Mouse (Mus musculus) hindbrain, embryonic 11.5 days (tissue): ENCODE measurements around the gene Gm20547. TPM values are rescaled to one million over a fixed set of nuclear protein-coding genes. Genes with fewer than 3 reads are reported as not detected.

Source experiments
- ATAC-seq: fragments of 200-750 bp; cut with Nextera tagmentation; 2 replicates; pipeline ENCODE4 v1.8.0; 2017; ENCODE audit warnings: mild to moderate bottlenecking, moderate TSS enrichment, moderate library complexity; ENCODE audit not compliant: low FRiP score
- DNase-seq: peaks from one replicate; pipeline ENCODE4 v3.0.0-alpha.2; 2015; ENCODE audit warnings: low spot score
- H3K27ac ChIP-seq: fragments of 300-500 bp; sonication (generic); 2 replicates; pipeline ENCODE4 v1.5.1; 2014; ENCODE audit warnings: mild to moderate bottlenecking, low read depth, low read length
- H3K27me3 ChIP-seq: fragments of 300-500 bp; sonication (generic); 2 replicates; pipeline ENCODE4 v1.6.1; 2014; ENCODE audit warnings: mild to moderate bottlenecking, low read length, moderate library complexity, mixed read lengths; ENCODE audit not compliant: control insufficient read depth, insufficient read depth
- H3K36me3 ChIP-seq: fragments of 300-500 bp; sonication (generic); 2 replicates; pipeline ENCODE4 v1.6.1; 2014; ENCODE audit warnings: mild to moderate bottlenecking, low read length, moderate library complexity, mixed read lengths; ENCODE audit not compliant: control insufficient read depth, insufficient read depth
- H3K4me1 ChIP-seq: fragments of 300-500 bp; sonication (generic); replicated peaks from 2 replicates; pipeline ENCODE4 v1.6.1; 2014; ENCODE audit warnings: low read length, mixed read lengths; ENCODE audit not compliant: control insufficient read depth, insufficient read depth
- H3K4me2 ChIP-seq: fragments of 300-500 bp; sonication (generic); replicated peaks from 2 replicates; pipeline ENCODE4 v1.6.1; 2014; ENCODE audit warnings: mild to moderate bottlenecking, low read depth, low read length
- H3K4me3 ChIP-seq: fragments of 300-500 bp; sonication (generic); 2 replicates; pipeline ENCODE4 v1.5.1; 2014; ENCODE audit warnings: low read depth, low read length
- H3K9ac ChIP-seq: fragments of 300-500 bp; sonication (generic); 2 replicates; pipeline ENCODE4 v1.6.1; 2014; ENCODE audit warnings: low read depth, low read length
- H3K9me3 ChIP-seq: fragments of 300-500 bp; sonication (generic); 2 replicates; pipeline ENCODE4 v1.6.1; 2016; ENCODE audit warnings: low read length; ENCODE audit not compliant: control insufficient read depth
- WGBS: fragments of 180-500 bp; shearing (Covaris S2); extraction: QIAGEN DNeasy Blood & Tissue Kit; methylation state at CpG from one replicate; pipeline ENCODE4 v1.1.7; 2014; 5-methylcytosine and 5-hydroxymethylcytosine counted together
- polyA plus RNA-seq: library from polyadenylated mRNA; unstranded; fragments of >200 nt; fragmentation: Nextera tagmentation; extraction: Ambion mirVana; gene quantifications from 2 replicates; pipeline ENCODE4 v1.2.1, GENCODE M21; 2014

The Gm20547 gene
- polyA plus RNA-seq, 1 experiment from 2014 or later = not detected

DNA sequence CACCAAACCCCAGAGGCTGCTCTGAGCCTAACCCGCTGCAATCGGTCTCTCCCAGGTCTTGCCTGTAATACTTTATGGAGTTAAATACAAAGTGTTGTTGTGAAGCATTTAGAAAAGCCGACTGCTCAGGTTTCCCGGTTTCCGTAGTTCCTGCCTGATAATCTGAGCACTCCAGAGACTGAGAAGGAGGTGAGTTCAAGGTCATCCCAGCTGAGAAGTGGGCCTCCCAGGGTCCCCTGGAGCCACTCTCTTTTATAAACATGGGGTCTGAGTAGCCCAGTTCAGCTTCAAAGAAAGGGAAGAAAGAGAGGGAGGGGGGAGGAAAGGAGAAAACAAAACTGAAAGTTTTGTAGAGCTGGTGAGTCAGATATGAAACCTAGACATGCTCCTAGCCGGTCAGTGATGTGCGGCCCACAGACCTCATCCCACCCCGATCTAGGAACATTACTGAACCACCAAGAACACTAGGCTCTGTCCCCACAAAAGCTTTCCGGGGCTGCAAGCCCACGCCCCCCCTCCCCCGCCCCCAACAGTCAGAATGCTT lies 2.4 kb downstream of the Gm20547 start, which contains the start of gene Zbtb12:
Gene Zbtb12 (plus strand): TSS at position 148 of the 544 bp plus-strand sequence.
- no peak within 1 kb of the TSS for H3K27ac ChIP-seq
- no peak for DNase-seq
- H3K4me3 ChIP-seq = no peak within 1 kb of the TSS
- H3K27me3 ChIP-seq = 0 out of 2 replicates have a peak, but pooled peaks cover 2% of the 10 kb centered on the region
- no peaks in the 10 kb centered on the region for H3K4me1 ChIP-seq
- 66% methylated on average over 11 of the region's 11 CpGs for WGBS
- no peak within 1 kb of the TSS for H3K9ac ChIP-seq
- H3K4me2 ChIP-seq = no peak within 1 kb of the TSS
- no peaks in the 10 kb centered on the region for H3K9me3 ChIP-seq
- no peak for ATAC-seq
- H3K36me3 ChIP-seq = no peaks in the 10 kb centered on the region

DNA sequence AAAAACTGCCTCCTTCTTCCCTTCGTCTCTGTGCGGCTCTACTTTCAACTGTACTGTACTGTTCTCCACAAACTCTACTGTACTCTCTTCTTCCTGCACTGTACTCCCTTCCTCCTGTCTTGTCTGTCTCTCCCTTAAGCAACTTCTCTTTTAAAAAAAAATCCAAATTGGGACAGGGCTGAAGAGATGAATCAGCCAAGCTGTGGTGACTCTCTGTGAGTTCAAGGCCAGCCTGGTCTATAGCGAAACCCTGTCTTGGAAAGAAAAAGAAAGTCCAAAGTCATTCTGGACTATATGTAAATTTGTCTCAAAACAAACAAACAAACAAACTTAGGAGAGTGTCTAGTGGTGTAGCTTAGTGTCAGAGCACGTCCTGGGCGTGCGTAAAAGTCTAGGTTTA lies 7.5 kb downstream of the Gm20547 start:
- no peak for ATAC-seq
- no peak overlapping the region for H3K9ac ChIP-seq
- H3K4me3 ChIP-seq = no peak overlapping the region
- DNase-seq = no peak
- whole genome bisulfite sequencing = 92% methylated on average over 6 of the region's 6 CpGs
- H3K27me3 ChIP-seq = no peaks in the 10 kb centered on the region
- H3K27ac ChIP-seq = no peak overlapping the region
- no peaks in the 10 kb centered on the region for H3K4me1 ChIP-seq
- H3K9me3 ChIP-seq = no peaks in the 10 kb centered on the region
- H3K4me2 ChIP-seq = no peak overlapping the region
- no peaks in the 10 kb centered on the region for H3K36me3 ChIP-seq

DNA sequence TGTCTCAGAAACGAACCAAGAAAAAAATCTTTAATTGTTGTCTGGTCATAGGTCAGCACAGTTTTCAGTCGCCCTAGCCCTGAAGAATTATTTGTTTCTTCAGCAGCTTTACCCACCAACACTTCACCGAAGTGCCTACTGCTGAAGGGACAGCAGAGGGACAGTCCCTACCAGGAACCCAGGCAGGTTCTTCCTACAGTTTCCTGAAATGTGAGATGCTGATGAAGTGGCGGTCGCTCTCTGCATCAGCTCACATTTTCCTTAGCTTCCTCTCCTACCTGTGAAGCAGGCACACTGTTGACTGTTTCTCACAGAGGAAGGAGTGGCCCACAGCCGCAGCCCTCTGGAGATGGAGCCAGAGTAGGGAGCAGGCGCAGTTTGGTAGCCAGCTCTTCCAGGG lies 15.9 kb downstream of the Gm20547 start:
- H3K4me3 ChIP-seq = no peak overlapping the region
- 68% methylated on average over 7 of the region's 7 CpGs for WGBS
- H3K4me1 ChIP-seq = no peaks in the 10 kb centered on the region
- DNase-seq = no peak
- H3K27me3 ChIP-seq = no peaks in the 10 kb centered on the region
- no peak overlapping the region for H3K9ac ChIP-seq
- no peaks in the 10 kb centered on the region for H3K36me3 ChIP-seq
- no peak overlapping the region for H3K27ac ChIP-seq
- H3K4me2 ChIP-seq = no peak overlapping the region
- ATAC-seq = no peak
- H3K9me3 ChIP-seq = no peaks in the 10 kb centered on the region

DNA sequence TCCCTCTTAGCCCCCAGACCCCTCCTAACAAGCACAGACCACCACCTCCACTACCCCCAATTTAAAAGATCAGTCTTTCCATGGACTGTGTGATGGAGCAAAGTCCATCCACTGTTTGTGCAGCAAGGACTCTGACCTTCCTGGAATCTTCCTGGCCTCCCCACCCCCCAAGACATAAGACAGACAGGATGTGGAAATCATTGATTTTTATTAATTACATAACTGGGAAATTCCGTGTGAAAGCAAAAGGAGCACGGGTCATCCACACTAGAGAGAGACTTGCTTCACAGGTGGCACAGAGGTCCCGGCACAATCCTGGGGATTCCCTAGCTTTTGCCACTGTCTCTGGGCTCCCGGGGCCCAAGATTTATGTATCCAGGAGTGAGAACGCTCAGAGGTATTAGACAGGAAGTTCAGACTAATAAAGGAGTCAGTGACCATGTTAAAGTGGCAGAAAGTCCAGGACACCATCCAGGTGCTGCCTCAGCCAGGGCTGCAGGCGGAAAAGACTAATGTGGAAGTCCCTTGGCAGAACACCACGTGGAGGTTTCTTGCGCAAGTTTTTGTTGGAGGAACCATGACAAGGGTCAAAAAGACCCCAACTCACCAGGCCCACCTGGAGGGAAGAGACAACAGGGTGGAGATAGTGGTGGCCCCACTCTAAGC lies 19.3 kb downstream of the Gm20547 start, which contains the start of gene Cfb:
Gene Cfb (minus strand): TSS at position 103 of the 666 bp plus-strand sequence.
- no peak within 1 kb of the TSS for H3K27ac ChIP-seq
- ATAC-seq (no peak), DNase-seq (no peak)
- H3K36me3 ChIP-seq = no peaks in the 10 kb centered on the region
- no peak within 1 kb of the TSS for H3K4me3 ChIP-seq
- WGBS = 73% methylated on average over 8 of the region's 8 CpGs
- no peaks in the 10 kb centered on the region for H3K9me3 ChIP-seq
- no peaks in the 10 kb centered on the region for H3K4me1 ChIP-seq
- H3K9ac ChIP-seq = no peak within 1 kb of the TSS
- no peaks in the 10 kb centered on the region for H3K27me3 ChIP-seq
- no peak within 1 kb of the TSS for H3K4me2 ChIP-seq

DNA sequence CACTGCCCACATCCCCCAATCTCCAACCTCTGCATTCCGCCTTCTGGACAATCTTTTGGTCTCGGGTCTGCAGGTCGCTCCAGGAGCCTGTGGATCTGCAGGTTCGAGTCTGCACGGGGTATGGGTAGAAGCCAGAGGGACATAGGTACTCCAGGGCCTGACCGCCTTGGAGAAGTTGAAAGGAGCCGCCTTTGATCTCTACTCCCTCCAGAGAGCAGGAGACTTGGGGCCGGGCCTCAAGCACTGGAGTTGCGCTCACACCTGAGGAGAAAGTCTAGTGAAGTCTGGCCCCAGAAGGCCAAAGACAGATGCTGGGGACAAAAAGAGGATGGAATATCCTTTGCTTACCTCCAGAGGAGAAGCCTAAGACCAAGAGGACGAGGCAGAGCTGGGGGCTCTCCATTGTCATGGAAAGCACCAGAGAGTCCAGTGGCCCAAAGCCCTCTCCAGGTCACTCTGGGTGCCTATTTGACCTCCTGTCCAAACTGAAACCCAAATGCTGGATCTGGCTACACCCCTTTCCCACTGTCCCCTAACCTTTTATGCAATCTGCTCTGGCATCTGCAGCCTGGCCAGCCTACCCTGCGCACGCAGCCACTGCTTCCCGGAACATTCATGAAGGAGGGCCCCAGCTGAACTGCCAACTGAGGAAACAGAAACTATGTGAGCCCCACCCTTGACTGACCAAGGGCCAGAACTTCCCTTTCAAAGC lies 20.0 kb downstream of the Gm20547 start:
- Histone ChIP-seq H3K36me3 (no peaks in the 10 kb centered on the region), H3K4me2 (no peak overlapping the region), H3K9ac (no peak overlapping the region), H3K9me3 (no peaks in the 10 kb centered on the region), H3K4me3 (no peak overlapping the region), H3K4me1 (no peaks in the 10 kb centered on the region), H3K27ac (no peak overlapping the region), H3K27me3 (no peaks in the 10 kb centered on the region)
- ATAC-seq = no peak
- DNase-seq = no peak
- 74% methylated on average over 13 of the region's 13 CpGs for WGBS

DNA sequence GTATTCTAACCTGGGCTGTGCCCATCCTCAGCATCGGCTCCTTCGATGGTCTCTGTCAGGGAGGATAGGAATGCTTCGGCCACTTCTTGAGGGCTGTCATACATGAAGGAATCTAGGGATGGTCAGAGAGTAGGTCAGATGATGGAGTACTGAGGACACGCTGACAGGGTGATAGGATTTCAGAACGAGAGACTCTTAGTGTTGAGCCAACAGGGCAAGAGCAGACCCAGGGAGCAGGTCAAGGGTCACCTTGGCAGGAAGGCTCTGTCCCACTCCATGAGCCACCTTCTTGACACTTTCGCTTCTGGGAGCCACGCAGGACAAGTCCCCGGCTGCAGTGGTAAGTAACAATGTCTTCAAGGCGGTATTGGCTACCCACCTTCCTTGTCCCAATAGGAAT lies 21.3 kb downstream of the Gm20547 start:
- H3K27ac ChIP-seq = no peak overlapping the region
- H3K27me3 ChIP-seq = no peaks in the 10 kb centered on the region
- H3K4me2 ChIP-seq = no peak overlapping the region
- no peak for DNase-seq
- no peaks in the 10 kb centered on the region for H3K4me1 ChIP-seq
- no peaks in the 10 kb centered on the region for H3K9me3 ChIP-seq
- no peak overlapping the region for H3K9ac ChIP-seq
- 91% methylated on average over 9 of the region's 9 CpGs for WGBS
- H3K36me3 ChIP-seq = 0 out of 2 replicates have a peak, but pooled peaks cover 2% of the 10 kb centered on the region
- no peak overlapping the region for H3K4me3 ChIP-seq
- no peak for ATAC-seq

DNA sequence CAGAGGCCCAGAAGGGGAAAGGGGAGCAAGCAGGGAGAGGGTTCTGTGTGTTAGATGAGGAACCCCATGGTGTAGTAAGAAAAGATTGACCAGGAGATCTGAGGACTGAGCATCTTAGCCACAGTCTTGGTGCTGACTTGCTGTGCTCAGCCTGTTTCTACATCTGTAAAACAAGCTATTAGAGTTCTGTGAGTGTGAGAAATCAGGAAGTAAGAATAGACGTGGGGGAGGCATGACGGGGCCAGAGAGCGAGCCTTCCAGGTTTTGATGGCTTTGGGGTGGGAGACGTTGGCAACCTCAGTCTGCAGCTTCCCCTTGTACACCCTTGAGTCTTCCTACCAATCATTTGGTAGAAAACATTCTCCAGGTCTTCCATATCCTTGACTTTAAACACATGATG lies 23.2 kb downstream of the Gm20547 start:
- Histone ChIP-seq H3K4me3 (no peak overlapping the region), H3K4me1 (no peaks in the 10 kb centered on the region), H3K36me3 (0 out of 2 replicates have a peak, but pooled peaks cover 2% of the 10 kb centered on the region), H3K27me3 (no peaks in the 10 kb centered on the region), H3K9ac (no peak overlapping the region), H3K9me3 (no peaks in the 10 kb centered on the region), H3K27ac (no peak overlapping the region), H3K4me2 (no peak overlapping the region)
- WGBS = 87% methylated on average over 4 of the region's 4 CpGs
- DNase-seq (no peak), ATAC-seq (no peak)

DNA sequence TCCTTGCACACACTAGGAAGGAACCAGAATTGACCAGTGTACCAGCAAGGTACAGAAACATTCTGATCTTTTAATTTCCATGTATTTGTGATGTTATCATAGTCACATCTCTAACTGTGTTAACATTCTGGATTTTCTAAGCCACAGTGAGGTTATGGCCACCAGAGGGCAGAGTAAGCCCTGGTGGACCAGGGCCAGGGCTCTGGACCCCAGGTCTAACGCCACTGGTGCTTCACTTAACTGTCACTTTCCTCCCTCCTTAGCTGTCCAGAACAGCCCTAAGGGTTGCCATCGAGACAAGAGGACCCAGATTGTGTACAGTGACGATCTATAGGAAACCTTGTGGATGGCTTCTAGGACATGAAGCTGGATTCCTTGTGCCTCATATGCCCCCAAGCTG lies 26.0 kb downstream of the Gm20547 start:
- Histone ChIP-seq H3K27ac (no peak overlapping the region), H3K4me2 (no peak overlapping the region), H3K27me3 (no peaks in the 10 kb centered on the region), H3K9ac (no peak overlapping the region), H3K9me3 (no peaks in the 10 kb centered on the region), H3K36me3 (0 out of 2 replicates have a peak, but pooled peaks cover 2% of the 10 kb centered on the region), H3K4me1 (peaks cover 5% of the 10 kb centered on the region; the same call in 1 of the 2 replicates), H3K4me3 (no peak overlapping the region)
- 43% methylated on average over 3 of the region's 3 CpGs for WGBS
- DNase-seq (peak; percentile 72), ATAC-seq (no peak)
